Mouse (Mus musculus) heart, embryonic 16.5 days (tissue): ENCODE data around the gene Vegfa. TPM values are rescaled to one million over a fixed set of nuclear protein-coding genes. Genes with fewer than 3 reads are reported as not detected.

Source experiments
- ATAC-seq: fragments of 200-750 bp; cut with Nextera tagmentation; replicated peaks from 2 replicates; pipeline ENCODE4 v1.8.0; 2017; ENCODE audit warnings: moderate number of reproducible peaks; ENCODE audit not compliant: insufficient read depth, low FRiP score; ENCODE audit errors: extremely low read depth
- H3K27ac ChIP-seq: fragments of 300-500 bp; sonication (generic); 2 replicates; pipeline ENCODE4 v1.5.1; 2014; ENCODE audit warnings: mild to moderate bottlenecking, low read length, control low read depth, moderate library complexity
- H3K27me3 ChIP-seq: fragments of 300-500 bp; sonication (generic); 2 replicates; pipeline ENCODE4 v1.6.1; 2014; ENCODE audit warnings: low read length, mixed read lengths; ENCODE audit not compliant: control insufficient read depth, insufficient read depth
- H3K36me3 ChIP-seq: fragments of 300-500 bp; sonication (generic); 2 replicates; pipeline ENCODE4 v1.6.1; 2014; ENCODE audit not compliant: control insufficient read depth, insufficient read depth
- H3K4me1 ChIP-seq: fragments of 300-500 bp; sonication (generic); 2 replicates; pipeline ENCODE4 v1.6.1; 2014; ENCODE audit warnings: low read length, mixed read lengths; ENCODE audit not compliant: control insufficient read depth, insufficient read depth
- H3K4me2 ChIP-seq: fragments of 300-500 bp; sonication (generic); 2 replicates; pipeline ENCODE4 v1.6.1; 2014; ENCODE audit warnings: low read depth, mild to moderate bottlenecking, control low read depth, low read length
- H3K4me3 ChIP-seq: fragments of 300-500 bp; sonication (generic); 2 replicates; pipeline ENCODE4 v1.5.1; 2014; ENCODE audit warnings: mild to moderate bottlenecking, control low read depth, low read length
- H3K9ac ChIP-seq: fragments of 300-500 bp; sonication (generic); 2 replicates; pipeline ENCODE4 v1.6.1; 2014; ENCODE audit warnings: low read length, control low read depth
- H3K9me3 ChIP-seq: fragments of 300-500 bp; sonication (generic); replicated peaks from 2 replicates; pipeline ENCODE4 v1.6.1; 2016; ENCODE audit warnings: low read length; ENCODE audit not compliant: control insufficient read depth
- WGBS: fragments of 180-500 bp; shearing (Covaris S2); extraction: QIAGEN DNeasy Blood & Tissue Kit; methylation state at CpG from one replicate; pipeline ENCODE4 v1.1.7; 2014; 5-methylcytosine and 5-hydroxymethylcytosine counted together
- polyA plus RNA-seq: library from polyadenylated mRNA; unstranded; fragments of >200 nt; fragmentation: Nextera tagmentation; extraction: Ambion mirVana; gene quantifications from 2 replicates; pipeline ENCODE4 v1.2.1, GENCODE M21; 2015

Vegfa gene
- polyA plus RNA-seq, 1 experiment from 2014 or later = 6.4 TPM

- Histone ChIP-seq H3K4me1 (peaks cover 10% of the 10 kb centered on the region), H3K36me3 (no peaks in the 10 kb centered on the region), H3K4me3 (no peak overlapping the region), H3K9me3 (no peaks in the 10 kb centered on the region), H3K4me2 (no peak overlapping the region), H3K27me3 (no peaks in the 10 kb centered on the region), H3K9ac (no peak overlapping the region), H3K27ac (no peak overlapping the region)
- ATAC-seq = no peak
- 76% methylated on average over 3 of the region's 3 CpGs for WGBS
Observed at GRCm38 (mm10) chr17:46005458-46005857, 26.7 kb downstream of the Vegfa start.

- Histone ChIP-seq H3K4me3 (no peak overlapping the region), H3K9me3 (no peaks in the 10 kb centered on the region), H3K4me1 (peaks cover 10% of the 10 kb centered on the region), H3K27ac (no peak overlapping the region), H3K9ac (no peak overlapping the region), H3K27me3 (no peaks in the 10 kb centered on the region), H3K36me3 (no peaks in the 10 kb centered on the region), H3K4me2 (no peak overlapping the region)
- WGBS = 84% methylated on average over 5 of the region's 5 CpGs
- no peak for ATAC-seq
Observed at GRCm38 (mm10) chr17:46004482-46004881, 27.7 kb downstream of the Vegfa start.

- H3K9ac ChIP-seq = no peak overlapping the region
- no peaks in the 10 kb centered on the region for H3K27me3 ChIP-seq
- 57% methylated on average over 15 of the region's 15 CpGs for WGBS
- no peaks in the 10 kb centered on the region for H3K36me3 ChIP-seq
- ATAC-seq = no peak
- no peak overlapping the region for H3K27ac ChIP-seq
- H3K4me1 ChIP-seq = peaks cover 8% of the 10 kb centered on the region
- no peaks in the 10 kb centered on the region for H3K9me3 ChIP-seq
- no peak overlapping the region for H3K4me3 ChIP-seq
- H3K4me2 ChIP-seq = no peak overlapping the region
Observed at GRCm38 (mm10) chr17:46003717-46004481, 28.3 kb downstream of the Vegfa start.

- WGBS = 82% methylated on average over 9 of the region's 9 CpGs
- Histone ChIP-seq H3K9ac (no peak overlapping the region), H3K9me3 (no peaks in the 10 kb centered on the region), H3K36me3 (no peaks in the 10 kb centered on the region), H3K4me3 (no peak overlapping the region), H3K4me2 (no peak overlapping the region), H3K27me3 (no peaks in the 10 kb centered on the region), H3K4me1 (peaks cover 4% of the 10 kb centered on the region), H3K27ac (no peak overlapping the region)
- no peak for ATAC-seq
Observed at GRCm38 (mm10) chr17:45999366-45999940, 32.7 kb downstream of the Vegfa start.

- WGBS = 37% methylated on average over 6 of the region's 6 CpGs
- no peak overlapping the region for H3K9ac ChIP-seq
Observed at GRCm38 (mm10) chr17:45998363-45998762, 33.8 kb downstream of the Vegfa start.

GRCm38 (mm10) chr17:45996921-45997444 is 35.2 kb downstream of the Vegfa start:
- no peak overlapping the region for H3K9ac ChIP-seq
- WGBS = 80% methylated on average over 9 of the region's 9 CpGs
- no peaks in the 10 kb centered on the region; the same call in 1 of the 2 replicates for H3K4me1 ChIP-seq
- ATAC-seq = no peak
- H3K9me3 ChIP-seq = no peaks in the 10 kb centered on the region
- no peak overlapping the region for H3K4me3 ChIP-seq
- no peaks in the 10 kb centered on the region for H3K36me3 ChIP-seq
- H3K4me2 ChIP-seq = no peak overlapping the region
- H3K27me3 ChIP-seq = no peaks in the 10 kb centered on the region
- no peak overlapping the region for H3K27ac ChIP-seq

More at GRCm38 (mm10) chr17:45998363-45998762, 33.8 kb downstream of the Vegfa start:
- no peak for ATAC-seq
- no peaks in the 10 kb centered on the region for H3K9me3 ChIP-seq
- no peaks in the 10 kb centered on the region; the same call in 1 of the 2 replicates for H3K4me1 ChIP-seq
- H3K4me2 ChIP-seq = no peak overlapping the region
- no peak overlapping the region for H3K4me3 ChIP-seq
- no peaks in the 10 kb centered on the region for H3K27me3 ChIP-seq
- H3K27ac ChIP-seq = no peak overlapping the region
- no peaks in the 10 kb centered on the region for H3K36me3 ChIP-seq

- Histone ChIP-seq H3K4me2 (no peak overlapping the region), H3K4me3 (no peak overlapping the region), H3K4me1 (no peaks in the 10 kb centered on the region; the same call in 1 of the 2 replicates), H3K27ac (no peak overlapping the region), H3K9me3 (no peaks in the 10 kb centered on the region), H3K27me3 (no peaks in the 10 kb centered on the region), H3K36me3 (no peaks in the 10 kb centered on the region), H3K9ac (no peak overlapping the region)
- no peak; the same call in 1 of the 2 replicates for ATAC-seq
- 61% methylated on average over 11 of the region's 11 CpGs for WGBS
Observed at GRCm38 (mm10) chr17:45994281-45994817, 37.8 kb downstream of the Vegfa start.

- Histone ChIP-seq H3K9ac (no peak overlapping the region), H3K4me2 (no peak overlapping the region), H3K36me3 (no peaks in the 10 kb centered on the region), H3K27ac (no peak overlapping the region), H3K4me1 (no peaks in the 10 kb centered on the region), H3K4me3 (no peak overlapping the region), H3K9me3 (peaks cover 4% of the 10 kb centered on the region; the same call in 1 of the 2 replicates), H3K27me3 (no peaks in the 10 kb centered on the region)
- ATAC-seq = no peak
- 76% methylated on average over 3 of the region's 3 CpGs for WGBS
Observed at GRCm38 (mm10) chr17:45986915-45987314, 45.3 kb downstream of the Vegfa start.

GRCm38 (mm10) chr17:45986374-45986773 is 45.8 kb downstream of the Vegfa start:
- no peak overlapping the region for H3K4me2 ChIP-seq
- no peaks in the 10 kb centered on the region for H3K36me3 ChIP-seq
- WGBS = 76% methylated on average over 6 of the region's 6 CpGs
- H3K9me3 ChIP-seq = peaks cover 4% of the 10 kb centered on the region; the same call in 1 of the 2 replicates
- H3K4me1 ChIP-seq = no peaks in the 10 kb centered on the region
- no peak overlapping the region for H3K9ac ChIP-seq
- H3K27ac ChIP-seq = no peak overlapping the region
- no peaks in the 10 kb centered on the region for H3K27me3 ChIP-seq
- no peak for ATAC-seq
- no peak overlapping the region for H3K4me3 ChIP-seq
